In genomic region chr6:48446896-48447295, GRCm38 (mm10) we compare ENCODE assay signal across 15 mouse cellular contexts. TPM values are rescaled to one million over a fixed set of nuclear protein-coding genes. Genes with fewer than 3 reads are reported as not detected.
DNase-seq lines count a peak whose midpoint lies in the region; ATAC-seq and TF ChIP-seq lines count a peak whose summit lies in the region.
"Had no signal": no experiment of that assay in that cellular context is flagged by ENCODE, and none has a peak within 500 bp of the region (broad histone marks: within the 10 kb centered on the region; RNA-seq: fewer than 3 reads in every experiment).

No protein-coding gene starts in this region.

- TF ChIP-seq CTCF in heart, postnatal 0 days (IDR thresholded peaks at IDR 0.05; ENCODE audit: low read depth), result no peak

- no peak for TF ChIP-seq EP300 in heart, postnatal 0 days (IDR thresholded peaks at IDR 0.05; ENCODE audit: low read depth)

- DNase-seq in cerebellum, adult 9-10 months, result peak; percentile 36
- no peak for DNase-seq in heart, postnatal 0 days (ENCODE audit: low spot score)
- no peak for DNase-seq in heart, adult 8-10 months (ENCODE audit: low spot score)
- peak; percentile 28 for DNase-seq in retina, postnatal 1 day
- no peak for DNase-seq in retina, embryonic 14.5 days (ENCODE audit: low spot score)
- no peak for DNase-seq in thymus, adult 18-20 months
- DNase-seq: layer of hippocampus, adult 9-11 months; liver, embryonic 13.5 days; right cerebral cortex, postnatal 25 days; thymus, postnatal 25 days had no signal

- no peaks in the 10 kb centered on the region; the same call in 1 of the 2 replicates for H3K4me1 ChIP-seq in heart, postnatal 0 days (ENCODE audit: control insufficient read depth, insufficient read depth)
- H3K4me1 ChIP-seq in stomach, embryonic 16.5 days (ENCODE audit: control insufficient read depth, insufficient read depth, low read length), result peaks cover 17% of the 10 kb centered on the region

- no peak overlapping the region for H3K4me3 ChIP-seq in heart, postnatal 0 days (ENCODE audit: low read depth, low read length)
- no peak overlapping the region for H3K4me3 ChIP-seq in stomach, embryonic 16.5 days (replicated peaks; ENCODE audit: low read length)
- H3K4me3 ChIP-seq: forebrain, embryonic 13.5 days had no signal

- no peaks in the 10 kb centered on the region for H3K9me3 ChIP-seq in heart, postnatal 0 days (replicated peaks; ENCODE audit: control insufficient read depth, low read length)
- H3K9me3 ChIP-seq in stomach, embryonic 16.5 days (replicated peaks; ENCODE audit: control insufficient read depth, low read length), result no peaks in the 10 kb centered on the region
- H3K9me3 ChIP-seq: forebrain, embryonic 13.5 days; hindbrain, embryonic 15.5 days; liver, embryonic 13.5 days had no signal

- no peaks in the 10 kb centered on the region for H3K27me3 ChIP-seq in heart, postnatal 0 days (ENCODE audit: control insufficient read depth, insufficient read depth, low read length)
- no peaks in the 10 kb centered on the region for H3K27me3 ChIP-seq in stomach, embryonic 16.5 days (ENCODE audit: control insufficient read depth, insufficient read depth, low read length)
- H3K27me3 ChIP-seq: forebrain, embryonic 13.5 days; hindbrain, embryonic 15.5 days; Patski had no signal

- no peak overlapping the region for H3K9ac ChIP-seq in heart, postnatal 0 days (replicated peaks; ENCODE audit: low read depth, low read length)
- H3K9ac ChIP-seq in stomach, embryonic 16.5 days (ENCODE audit: low read length), result no peak overlapping the region; the same call in 1 of the 2 replicates
- H3K9ac ChIP-seq: forebrain, embryonic 13.5 days; hindbrain, embryonic 15.5 days; liver, embryonic 13.5 days had no signal

- 79% methylated on average over 3 of the region's 3 CpGs for WGBS in heart, postnatal 0 days
- 73% methylated on average over 3 of the region's 3 CpGs for WGBS in stomach, embryonic 16.5 days

- peaks cover 8% of the 10 kb centered on the region; the same call in 1 of the 2 replicates for H3K36me3 ChIP-seq in heart, postnatal 0 days (replicated peaks; ENCODE audit: control insufficient read depth, insufficient read depth, low read length)
- peaks cover 9% of the 10 kb centered on the region for H3K36me3 ChIP-seq in stomach, embryonic 16.5 days (ENCODE audit: control insufficient read depth, insufficient read depth, low read length)

- no peak overlapping the region for H3K4me2 ChIP-seq in heart, postnatal 0 days (ENCODE audit: low read depth, low read length)
- H3K4me2 ChIP-seq in stomach, embryonic 16.5 days (ENCODE audit: low read depth, low read length), result no peak overlapping the region

- no peak for ATAC-seq in cerebellum, adult (ENCODE audit: insufficient number of reproducible peaks, low FRiP score, low TSS enrichment)
- no peak for ATAC-seq in heart, postnatal 0 days (ENCODE audit: insufficient read depth, low read depth)
- no peak for ATAC-seq in stomach, embryonic 16.5 days (ENCODE audit: insufficient read depth, low FRiP score)
- ATAC-seq: forebrain, embryonic 13.5 days; Patski had no signal

- peak overlapping the region; percentile 91; the same call in 1 of the 2 replicates for H3K27ac ChIP-seq in heart, postnatal 0 days (ENCODE audit: low read depth)
- peak overlapping the region; percentile 98; the same call in 1 of the 2 replicates for H3K27ac ChIP-seq in stomach, embryonic 16.5 days (ENCODE audit: low read length)
- H3K27ac ChIP-seq: forebrain, embryonic 13.5 days; liver, embryonic 13.5 days had no signal

RNA-seq across cellular contexts. Expression of gene Sspo, which starts 1.1 kb away (rescaled TPM):
- total RNA-seq in heart, postnatal 0 days (2014; rRNA removed; ENCODE audit: low replicate concordance), result 1.0 and 3.4 TPM in 2 replicates
- 0.15 TPM in 2 replicates for polyA plus RNA-seq in heart, postnatal 0 days (2015; fragmentation: Nextera tagmentation; extraction: Ambion mirVana)
- under 1 TPM; 0.14 to 0.35 (median 0.31) TPM for total RNA-seq in heart, adult 8-10 months (2022)
- 0.14 and 0.89 TPM in 2 replicates for polyA plus RNA-seq in stomach, embryonic 16.5 days (2015; fragmentation: Nextera tagmentation; extraction: Ambion mirVana)

RNA-seq across cellular contexts. Expression of gene Zfp467, which starts 1.3 kb away (rescaled TPM):
- total RNA-seq in heart, postnatal 0 days (2014; rRNA removed; ENCODE audit: low replicate concordance), result 20.2 and 27.4 TPM in 2 replicates
- polyA plus RNA-seq in heart, postnatal 0 days (2015; fragmentation: Nextera tagmentation; extraction: Ambion mirVana), result 22.1 and 24.6 TPM in 2 replicates
- 10 to 100 TPM in 3 of 4 experiments, 1 to 10 TPM in 1; 9.7 to 10.1 (median 10.1) TPM for total RNA-seq in heart, adult 8-10 months (2022)
- 24.1 and 24.4 TPM in 2 replicates for polyA plus RNA-seq in stomach, embryonic 16.5 days (2015; fragmentation: Nextera tagmentation; extraction: Ambion mirVana)

RNA-seq across cellular contexts. Expression of gene Krba1, which starts 51.5 kb away (rescaled TPM):
- total RNA-seq in heart, postnatal 0 days (2014; rRNA removed; ENCODE audit: low replicate concordance), result 26.8 and 33.8 TPM in 2 replicates
- polyA plus RNA-seq in heart, postnatal 0 days (2015; fragmentation: Nextera tagmentation; extraction: Ambion mirVana), result 11.7 and 14.8 TPM in 2 replicates
- total RNA-seq in heart, adult 8-10 months (2022), result 10 to 100 TPM; 13.8 to 22.8 (median 17.9) TPM
- 16.2 and 16.8 TPM in 2 replicates for polyA plus RNA-seq in stomach, embryonic 16.5 days (2015; fragmentation: Nextera tagmentation; extraction: Ambion mirVana)

Comparison
In these comparisons a context has a peak if more than half of its experiments do, and no peak if none do; other contexts are left out.
1. DNase-seq: peak in cerebellum, adult 9-10 months (single experiment) and retina, postnatal 1 day (single experiment); none in heart, postnatal 0 days (single experiment), heart, adult 8-10 months (single experiment), retina, embryonic 14.5 days (single experiment) and thymus, adult 18-20 months (0 of 2).